Mouse (Mus musculus) skeletal muscle tissue, adult 2 months (tissue): ENCODE measurements around the gene Ascc2.
"Not testable (repeated sequence)": the region's sequence is repeated elsewhere in the genome, so short reads cannot be mapped to it uniquely, and the experiment has no call there.

Experiments used
- DNase-seq: peaks from one replicate; pipeline ENCODE4 v3.0.0-alpha.2; 2012; ENCODE audit warnings: low read depth, low spot score

Ascc2 gene

DNA sequence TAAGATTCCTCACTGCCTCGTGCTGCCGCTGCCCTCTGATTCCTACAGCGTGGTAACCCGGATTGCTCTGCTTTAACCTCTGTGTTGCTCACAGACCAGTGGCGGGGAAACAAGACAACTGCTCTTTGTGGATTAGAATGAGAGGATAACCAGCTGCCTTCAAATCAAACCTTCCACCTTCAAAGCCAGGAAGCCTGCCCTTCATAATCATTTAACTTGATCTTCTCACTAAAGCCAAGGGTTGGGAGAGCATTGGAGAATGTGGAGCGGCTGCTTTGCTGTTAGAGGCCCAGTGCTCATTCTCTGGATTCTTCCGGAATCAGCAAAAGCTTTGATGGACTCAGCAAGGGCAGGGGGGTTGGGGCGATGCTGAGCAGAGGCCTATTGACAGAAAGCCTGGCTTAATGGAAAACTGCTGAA, 7.7 kb upstream of the Ascc2 start:
- no peak for DNase-seq

DNA sequence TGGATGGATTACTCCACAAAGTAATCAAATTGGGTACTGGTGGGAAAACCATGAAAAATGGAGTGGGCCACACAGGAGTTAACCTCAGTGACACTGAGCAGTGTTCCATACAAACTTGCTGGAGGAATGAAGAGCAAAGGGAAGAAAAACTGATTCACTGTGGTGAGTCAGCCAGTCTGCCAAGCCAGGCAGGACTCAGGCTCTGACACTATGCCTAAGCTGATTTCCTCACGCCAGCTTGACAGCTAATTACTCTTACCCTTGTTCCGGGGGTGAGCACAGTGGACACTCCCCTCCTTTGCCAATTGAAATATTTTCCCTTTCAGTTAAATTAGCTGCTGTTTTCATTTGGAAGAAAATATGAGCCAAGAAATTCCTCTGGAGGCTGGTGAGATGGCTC, 4.1 kb upstream of the Ascc2 start:
- no peak for DNase-seq

DNA sequence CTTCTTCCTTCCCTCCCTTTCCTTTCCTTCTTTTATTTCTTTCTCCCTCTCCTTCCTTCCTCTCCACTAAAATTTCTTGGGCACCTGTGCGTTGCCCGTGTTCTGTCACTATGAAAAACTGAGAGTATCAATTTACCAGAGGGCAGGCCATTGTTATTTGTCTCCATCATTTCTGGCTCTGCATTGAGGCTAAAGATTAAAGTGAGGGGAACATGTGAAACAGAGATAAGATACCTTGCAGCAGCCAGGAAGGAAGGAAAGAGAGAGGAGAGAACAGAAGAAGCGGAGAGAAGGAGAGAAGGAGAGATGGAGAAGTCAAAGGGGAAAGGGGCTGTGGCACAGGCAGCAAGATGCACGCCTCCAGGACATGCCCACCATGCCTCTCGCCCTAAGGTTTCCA, 3.2 kb upstream of the Ascc2 start:
- no peak for DNase-seq

DNA sequence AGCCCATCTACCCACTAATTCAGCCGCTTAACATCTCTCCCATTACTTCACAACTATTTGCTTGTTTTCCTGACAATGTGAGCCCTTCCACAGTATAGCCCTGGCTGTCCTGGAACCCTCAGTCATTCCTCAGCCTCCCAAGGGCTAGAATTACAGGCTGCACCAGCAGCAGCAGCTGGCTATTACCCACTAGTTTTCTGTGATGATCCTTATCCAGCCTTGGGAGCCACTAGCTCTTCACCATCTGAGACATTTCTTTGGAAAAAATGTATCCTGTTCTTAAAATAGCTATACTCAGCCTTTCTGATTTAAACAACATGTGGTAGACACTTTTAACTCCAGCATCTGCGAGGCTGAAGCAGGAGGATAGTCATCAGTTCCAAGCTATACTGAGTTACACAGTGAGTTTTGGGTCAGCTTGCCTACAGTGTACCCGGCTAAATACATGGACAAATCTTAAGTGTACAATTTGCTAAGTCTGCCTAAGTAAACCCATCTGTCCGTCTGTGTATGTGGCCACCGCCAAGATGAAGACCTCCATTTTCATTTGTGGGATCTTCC, 685 bp upstream of the Ascc2 start:
- no peak for DNase-seq

DNA sequence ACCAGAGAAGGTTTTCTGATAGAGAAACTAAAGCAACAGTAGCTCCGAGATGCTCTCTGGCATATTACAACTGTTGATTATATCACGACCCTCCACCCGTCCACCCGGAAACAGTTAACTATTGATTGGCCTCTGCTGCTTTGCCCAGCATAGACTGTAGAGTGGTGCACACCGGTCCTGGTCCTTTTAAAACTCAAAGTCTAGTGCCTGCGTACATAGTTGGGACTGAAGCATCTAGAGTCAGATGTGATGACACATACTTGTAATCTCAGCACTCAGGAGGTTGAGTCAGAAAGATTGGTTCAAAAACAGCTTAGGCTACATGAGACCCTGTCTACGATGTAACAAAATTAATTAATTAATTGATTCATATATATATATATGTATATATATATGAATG, 714 bp downstream of the Ascc2 start:
- no peak for DNase-seq

DNA sequence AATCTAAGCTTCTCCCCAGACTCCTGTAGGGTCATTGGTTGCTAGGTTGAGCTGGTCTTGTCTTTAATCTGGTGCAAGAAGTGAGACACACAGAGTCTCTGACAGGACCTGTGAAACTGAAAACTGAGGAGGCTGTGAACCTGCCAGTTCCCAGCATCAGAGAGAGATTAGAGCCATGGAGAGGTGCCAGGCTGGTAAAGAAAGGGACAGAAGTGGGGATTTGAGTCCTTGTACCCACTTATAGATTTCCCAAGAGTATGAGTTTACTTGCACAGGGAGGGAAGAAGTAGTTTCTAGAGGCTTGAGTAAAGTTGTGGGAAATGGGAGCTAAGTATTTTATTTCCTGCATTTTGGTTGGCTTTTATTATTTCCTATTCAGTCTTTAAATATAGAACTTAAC, 3.6 kb downstream of the Ascc2 start:
- DNase-seq = no peak

DNA sequence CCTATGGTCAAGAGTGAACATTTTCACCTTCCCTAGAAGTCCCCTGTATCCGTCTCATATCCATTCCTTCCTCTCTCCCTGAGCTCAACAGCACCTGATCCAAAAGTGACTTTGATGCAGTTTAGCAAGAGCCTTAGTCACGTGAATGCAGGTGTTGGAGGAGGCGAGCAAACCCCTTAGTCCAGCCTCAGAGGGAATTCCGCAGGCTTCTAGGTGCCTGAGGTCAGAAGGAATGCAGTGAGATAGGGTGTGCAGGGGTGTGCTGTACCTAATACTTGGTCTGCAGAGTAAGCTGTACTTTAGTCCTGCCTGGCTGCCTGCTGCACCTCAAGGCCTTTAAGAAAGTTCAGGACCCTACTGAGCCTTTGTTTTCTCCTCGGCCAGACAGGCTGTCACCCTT, 6.2 kb downstream of the Ascc2 start:
- DNase-seq = no peak

DNA sequence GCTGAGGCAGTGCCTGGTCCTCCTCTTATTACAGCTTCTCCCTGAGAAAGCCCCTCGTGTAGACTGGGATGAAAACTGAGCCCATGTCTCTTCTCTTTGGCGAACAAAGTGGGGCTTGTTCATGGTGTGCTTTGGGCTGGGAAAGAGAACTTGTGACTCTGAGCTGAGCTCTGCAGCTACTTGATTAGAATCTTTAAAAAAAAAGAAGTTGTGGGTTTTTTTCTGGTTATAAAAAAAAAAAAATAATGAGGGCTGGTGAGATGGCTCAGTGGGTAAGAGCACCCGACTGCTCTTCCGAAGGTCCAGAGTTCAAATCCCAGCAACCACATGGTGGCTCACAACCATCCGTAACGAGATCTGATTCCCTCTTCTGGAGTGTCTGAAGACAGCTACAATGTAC, 7.6 kb downstream of the Ascc2 start:
- not testable (repeated sequence) for DNase-seq

DNA sequence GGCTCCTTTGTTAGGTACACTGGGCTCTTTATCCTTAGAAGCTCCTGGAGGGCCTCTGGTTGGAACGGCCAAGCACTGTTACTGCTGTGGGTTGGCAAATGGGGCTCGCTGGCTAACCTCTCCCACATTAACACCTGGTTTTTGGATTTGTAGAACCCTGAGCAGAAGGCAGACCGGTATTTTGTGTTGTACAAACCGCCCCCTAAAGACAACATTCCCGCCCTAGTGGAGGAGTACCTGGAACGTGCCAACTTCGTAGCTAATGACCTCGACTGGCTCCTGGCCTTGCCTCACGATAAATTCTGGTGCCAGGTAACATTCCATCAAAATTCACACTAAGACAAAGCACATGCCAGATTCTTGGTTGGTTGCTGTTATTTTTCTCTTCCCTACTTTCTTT, 8.9 kb downstream of the Ascc2 start:
- DNase-seq = no peak

DNA sequence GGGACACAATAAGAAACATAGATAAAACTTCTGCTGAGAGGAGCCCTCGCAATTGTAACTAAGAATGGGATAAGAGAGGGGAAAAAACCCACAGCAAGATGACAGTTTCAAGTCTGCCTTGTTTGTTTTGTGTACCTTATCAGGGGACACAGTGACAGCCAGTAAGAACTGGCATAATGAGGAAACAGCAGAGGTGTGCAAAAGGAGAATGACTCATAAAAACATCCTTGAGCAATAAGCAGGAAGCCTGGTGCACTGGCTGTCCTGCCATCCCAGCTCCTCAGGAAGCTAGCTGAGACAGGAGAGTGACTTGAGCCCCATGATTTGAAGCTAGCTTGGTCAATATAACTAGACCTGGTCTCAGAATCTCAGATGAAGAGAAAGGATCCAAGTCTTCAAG, 22.3 kb downstream of the Ascc2 start:
- no peak for DNase-seq

DNA sequence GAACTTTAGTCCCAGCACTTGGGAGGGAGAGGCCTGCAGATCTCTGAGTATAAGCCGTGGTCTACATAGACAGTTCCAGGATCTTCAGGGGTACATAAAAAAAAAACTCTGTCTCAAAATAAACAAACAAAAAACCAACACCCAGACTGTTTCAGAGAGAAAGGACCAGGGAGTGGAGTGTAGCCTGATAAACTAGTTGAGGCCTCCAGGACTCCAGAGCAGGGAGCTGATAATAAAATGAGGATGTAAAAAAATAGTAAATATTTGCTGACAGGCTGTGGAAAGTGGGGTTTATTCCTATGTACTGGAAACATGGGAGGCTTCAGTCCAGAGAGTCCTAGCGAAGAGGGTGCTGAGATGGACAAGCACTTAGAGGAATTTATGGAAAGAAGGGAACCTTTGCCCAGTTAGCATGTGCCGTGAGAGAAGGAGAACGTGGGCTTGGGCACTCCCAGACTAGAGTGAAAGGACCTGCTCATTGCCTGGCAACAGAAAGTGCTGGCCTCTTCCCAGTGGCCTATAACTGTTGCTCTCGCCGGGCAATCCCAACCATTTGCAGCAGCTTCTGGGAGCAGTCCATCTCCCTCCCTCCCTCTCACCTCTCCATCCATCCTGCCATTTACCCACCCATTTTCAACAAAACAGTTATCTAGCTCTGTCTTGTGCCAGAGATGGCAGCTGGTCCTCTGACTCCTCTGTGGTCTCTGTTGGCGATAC, 22.9 kb downstream of the Ascc2 start:
- DNase-seq = no peak

DNA sequence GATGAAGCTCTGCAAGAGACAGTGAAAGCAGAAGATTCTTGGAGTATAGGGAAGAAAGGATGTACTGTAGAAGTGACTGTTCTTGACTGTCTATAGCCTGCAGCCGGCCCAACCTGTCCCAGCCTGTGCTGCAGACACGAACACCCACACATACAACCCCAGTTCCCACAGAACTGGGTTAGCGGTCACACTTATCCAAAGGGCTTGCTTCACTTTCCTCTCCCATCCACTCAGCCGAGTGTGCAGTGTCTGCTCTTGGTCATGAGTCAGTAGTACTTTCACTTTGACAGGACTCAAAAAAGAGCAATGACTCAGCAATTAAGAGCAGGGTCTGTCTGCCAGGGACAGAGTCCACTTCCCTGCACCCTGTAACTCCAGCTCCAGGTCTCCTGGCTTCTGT, 23.8 kb downstream of the Ascc2 start:
- DNase-seq = peak; percentile 32

DNA sequence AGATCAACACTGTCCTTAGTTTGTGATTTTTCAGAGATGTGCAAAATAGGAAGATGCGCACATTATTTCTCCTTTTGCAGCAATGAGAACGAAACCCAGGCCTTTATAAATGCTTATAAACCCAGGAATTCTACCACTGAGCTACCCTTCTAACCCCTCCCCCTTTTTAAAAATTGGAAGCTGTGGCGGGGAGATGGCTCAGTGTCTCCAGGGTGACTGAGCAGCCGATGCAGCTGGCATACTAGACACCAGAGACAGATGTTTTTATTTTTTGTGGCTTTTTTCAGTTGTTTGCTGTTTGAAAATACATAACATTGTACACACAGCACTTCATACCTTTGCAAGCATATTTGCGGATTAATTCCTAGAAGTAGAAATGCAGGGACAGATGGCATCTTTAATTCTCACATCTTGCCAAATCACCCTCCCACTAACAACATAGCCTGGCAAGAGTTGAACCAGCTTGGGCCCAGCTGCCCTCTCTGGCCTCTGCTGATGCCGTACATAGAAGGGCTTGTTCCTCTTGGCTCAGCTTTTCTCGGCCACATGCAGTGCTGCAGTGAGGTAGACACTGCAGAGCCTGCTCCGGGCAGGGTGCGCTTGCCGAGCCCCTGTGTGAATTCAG, 24.4 kb downstream of the Ascc2 start:
- no peak for DNase-seq

DNA sequence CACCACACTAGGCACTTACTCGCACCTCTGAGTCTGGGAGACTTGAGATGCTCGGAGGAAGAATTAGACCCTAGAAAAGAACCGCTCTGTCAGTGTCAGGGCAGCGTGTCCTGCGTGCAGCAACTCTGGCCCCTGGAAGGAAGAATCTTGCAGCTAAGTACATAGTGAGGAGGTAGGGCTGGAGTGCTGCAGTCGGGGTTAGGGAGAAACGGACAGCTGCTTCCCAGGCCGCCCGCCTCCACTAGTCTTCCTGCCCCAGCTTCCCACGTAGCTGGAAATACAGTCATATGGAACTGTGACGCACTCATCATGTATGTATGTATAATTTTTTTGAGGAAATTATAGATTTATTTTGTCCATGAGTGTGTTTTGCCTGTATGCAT, 24.9 kb downstream of the Ascc2 start:
- no peak for DNase-seq

DNA sequence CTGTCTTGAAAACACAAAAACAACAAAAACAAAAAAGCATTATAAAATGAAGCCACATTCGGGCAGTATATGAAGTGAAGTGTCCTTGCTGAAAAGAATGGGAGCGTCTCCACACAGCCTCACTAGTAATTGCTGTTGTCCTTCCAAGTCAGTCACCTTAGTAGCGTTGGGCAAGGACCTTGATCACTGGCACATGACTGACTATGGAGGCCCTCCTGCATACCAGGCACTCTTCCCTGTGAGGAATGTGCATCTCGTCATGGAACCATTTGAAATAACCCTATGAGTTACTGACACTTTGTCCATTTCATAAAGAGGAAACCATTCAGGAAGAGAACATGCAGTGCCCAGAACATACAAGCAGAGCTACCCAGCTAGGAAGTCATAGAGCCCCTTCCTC, 34.2 kb downstream of the Ascc2 start:
- no peak for DNase-seq

DNA sequence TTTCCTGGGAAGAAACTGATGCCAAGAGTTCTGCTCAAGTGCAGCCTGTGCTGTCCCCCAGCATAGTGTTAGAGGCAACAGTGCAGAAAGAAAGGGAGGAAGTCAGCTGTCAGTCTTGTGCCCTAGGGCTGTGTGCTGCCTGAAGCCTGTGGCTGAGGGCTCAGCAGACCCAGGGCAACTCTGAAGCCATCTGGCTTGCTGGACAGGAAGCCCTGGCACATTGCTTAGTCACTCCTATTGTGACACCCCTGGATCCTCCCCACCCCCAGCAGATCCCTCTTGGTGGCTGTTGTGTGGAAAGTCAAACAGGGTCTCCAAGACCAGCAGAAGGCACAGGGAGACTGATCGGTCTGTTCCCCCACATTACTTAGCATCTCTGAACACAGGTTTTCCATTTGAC, 37.0 kb downstream of the Ascc2 start:
- DNase-seq = no peak

DNA sequence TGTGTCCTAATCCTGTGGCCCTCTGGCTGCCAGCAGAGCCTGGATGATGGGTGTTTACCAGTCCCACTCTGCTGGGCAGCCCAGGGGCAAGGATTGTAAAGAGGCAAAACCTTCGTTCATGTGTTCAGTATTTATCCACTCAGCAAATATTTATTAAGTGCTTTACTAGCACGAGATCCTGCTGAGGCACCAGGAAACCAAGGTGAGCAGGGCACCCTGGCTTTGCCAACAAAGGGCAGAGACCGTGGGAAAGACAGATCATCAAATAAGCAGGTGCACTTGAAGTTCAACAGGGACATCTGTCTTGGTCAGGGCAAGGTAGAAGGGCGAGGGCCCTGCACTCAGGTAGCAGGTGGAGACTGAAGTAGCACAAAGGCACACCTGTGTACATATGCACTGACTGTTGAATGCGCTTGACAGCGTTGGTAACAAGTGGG, 37.6 kb downstream of the Ascc2 start:
- no peak for DNase-seq

DNA sequence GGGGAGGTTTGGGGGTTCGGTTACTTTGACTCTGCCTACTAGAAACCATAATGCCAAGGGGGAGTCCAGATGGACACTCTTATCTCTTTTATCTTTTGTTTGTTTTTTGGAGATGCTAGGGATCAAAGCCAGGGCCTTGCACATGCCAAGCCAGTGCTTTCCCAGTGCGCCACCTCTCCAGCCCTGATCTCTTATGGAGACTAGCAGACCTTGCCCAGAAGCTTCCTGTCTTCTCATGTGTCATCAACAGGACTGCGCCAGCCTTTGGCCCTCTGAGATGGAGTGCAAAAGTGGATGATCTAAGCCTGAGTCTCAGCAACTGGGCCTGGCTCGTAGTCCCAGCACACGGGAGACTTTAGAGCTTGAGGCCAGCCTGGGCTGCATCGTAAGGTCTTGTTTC, 38.1 kb downstream of the Ascc2 start:
- DNase-seq = peak; percentile 25

DNA sequence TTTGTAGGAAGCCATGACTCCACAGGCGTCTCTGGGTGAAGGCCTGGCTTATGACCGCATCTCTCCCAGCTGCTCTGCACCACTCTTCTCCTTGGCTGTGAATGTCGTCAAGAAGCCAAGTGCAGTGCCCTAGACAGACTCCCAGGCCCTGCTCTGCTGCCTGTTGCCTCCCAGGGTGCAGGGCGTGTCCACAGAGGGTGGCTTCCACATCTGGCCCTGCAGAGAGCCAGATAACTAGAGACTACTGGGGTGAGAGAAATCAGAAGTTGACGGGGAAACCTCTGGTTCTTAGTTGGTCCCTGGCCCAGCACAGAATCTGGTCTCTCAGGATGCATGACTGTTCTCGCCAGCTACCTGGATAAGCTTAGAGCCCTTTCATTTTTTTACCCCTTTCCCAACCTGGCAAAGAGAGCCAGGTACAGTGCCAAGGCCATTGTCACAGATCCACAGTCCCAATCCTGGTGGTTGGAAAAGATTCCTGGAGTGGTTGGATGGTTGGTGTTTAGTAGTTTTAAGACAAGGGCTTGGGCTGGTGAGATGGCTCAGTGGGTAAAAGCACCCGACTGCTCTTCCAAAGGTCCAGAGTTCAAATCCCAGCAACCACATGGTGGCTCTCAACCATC, 39.8 kb downstream of the Ascc2 start:
- DNase-seq = no peak

DNA sequence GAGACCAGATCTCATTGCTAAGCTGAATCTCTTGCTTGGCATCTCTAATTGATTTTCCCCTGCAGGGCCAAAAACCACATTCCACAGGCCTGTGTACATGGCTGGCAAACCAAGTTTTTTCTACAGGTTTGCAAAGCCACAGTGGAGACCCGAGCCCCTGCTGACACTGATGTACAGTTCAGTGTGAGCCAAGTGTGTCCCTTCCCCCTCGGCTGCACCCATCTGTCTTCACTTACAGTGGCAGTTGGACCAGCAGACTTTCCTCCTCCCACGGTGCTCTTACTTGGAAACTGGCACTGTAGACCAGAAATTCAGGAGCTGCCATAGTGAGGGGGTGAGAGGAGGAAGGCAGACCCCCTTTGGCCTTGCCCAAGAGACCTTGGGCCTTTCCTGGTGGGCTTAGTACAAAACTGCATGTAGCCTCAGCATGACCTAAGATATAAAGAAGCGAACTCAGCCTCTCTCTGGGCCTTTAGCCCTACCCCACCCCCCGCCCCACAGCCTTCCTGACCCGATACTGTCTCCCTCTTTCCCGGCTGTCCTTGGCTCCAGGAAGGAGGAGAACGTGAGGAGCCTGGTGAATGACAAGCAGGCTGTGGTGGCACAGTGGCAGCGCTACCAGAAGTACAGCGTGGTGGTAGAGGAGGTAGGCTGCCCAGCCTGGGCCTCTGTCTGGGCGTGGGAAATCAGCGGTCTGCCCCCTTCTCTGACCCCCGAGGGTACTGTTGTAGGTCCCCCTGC, 41.3 kb downstream of the Ascc2 start:
- no peak for DNase-seq

DNA sequence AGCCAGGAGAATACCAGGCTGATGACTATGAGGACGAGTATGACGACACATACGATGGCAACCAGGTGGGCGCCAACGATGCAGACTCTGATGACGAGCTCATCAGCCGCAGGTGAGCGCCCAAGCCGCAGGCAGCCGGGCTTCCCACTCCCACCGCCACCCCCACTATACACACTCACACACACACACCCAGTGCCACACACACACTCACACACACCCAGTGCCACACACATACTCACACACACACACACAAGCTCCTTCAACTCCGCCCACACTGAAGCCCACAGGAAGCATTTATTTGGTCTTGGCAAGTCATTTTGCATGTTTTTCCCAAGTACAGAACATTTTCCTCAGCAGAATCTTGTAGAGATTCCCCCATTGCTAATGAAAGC, 41.9 kb downstream of the Ascc2 start:
- no peak for DNase-seq

DNA sequence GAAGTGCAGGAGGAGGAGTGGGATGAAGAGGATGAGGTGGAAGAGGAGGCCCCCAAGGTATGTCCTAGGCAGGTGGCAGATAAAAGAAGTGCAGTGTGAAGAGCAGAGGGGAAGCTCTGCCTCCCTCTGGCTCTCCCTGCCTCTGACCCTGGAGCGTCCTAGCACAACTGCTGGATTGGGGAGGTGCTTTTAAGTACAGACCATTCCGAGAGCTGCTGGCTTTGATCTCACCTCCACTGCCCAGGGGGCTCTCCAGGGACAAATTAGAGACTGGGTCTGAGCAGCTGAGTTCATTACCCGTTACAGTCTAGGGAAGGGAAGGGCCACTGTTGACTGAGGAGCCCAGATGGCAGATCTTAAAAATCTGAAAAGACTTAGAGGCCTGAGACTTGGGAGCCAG, 42.6 kb downstream of the Ascc2 start:
- DNase-seq = no peak
